Mouse (Mus musculus): ENCODE measurements around the gene Rpl37a. TPM values are rescaled to one million over a fixed set of nuclear protein-coding genes. Genes with fewer than 3 reads are reported as not detected.

The Rpl37a gene
- polyA plus RNA-seq, 1 experiment from 2014 or later = 1,554 TPM

GRCm38 (mm10) chr1:72715593-72716361 is 4.7 kb downstream of the Rpl37a start:
- Histone ChIP-seq H3K4me3 (ENCODE audit: low read depth, low read length) (no peak overlapping the region), H3K36me3 (ENCODE audit: control insufficient read depth, insufficient read depth, low read length) (peaks cover 42% of the 10 kb centered on the region), H3K27ac (ENCODE audit: low read depth, low read length) (no peak overlapping the region), H3K9me3 (replicated peaks; ENCODE audit: control insufficient read depth, low read length) (no peaks in the 10 kb centered on the region), H3K4me2 (ENCODE audit: low read length) (no peak overlapping the region), H3K4me1 (ENCODE audit: control insufficient read depth, insufficient read depth, low read length) (peaks cover 11% of the 10 kb centered on the region), H3K9ac (ENCODE audit: low read length) (no peak overlapping the region), H3K27me3 (replicated peaks; ENCODE audit: control insufficient read depth, insufficient read depth, low read length) (no peaks in the 10 kb centered on the region)
- no peak for DNase-seq (ENCODE audit: low spot score)
- 79% methylated on average over 3 of the region's 3 CpGs for WGBS
- ATAC-seq = no peak

DNA sequence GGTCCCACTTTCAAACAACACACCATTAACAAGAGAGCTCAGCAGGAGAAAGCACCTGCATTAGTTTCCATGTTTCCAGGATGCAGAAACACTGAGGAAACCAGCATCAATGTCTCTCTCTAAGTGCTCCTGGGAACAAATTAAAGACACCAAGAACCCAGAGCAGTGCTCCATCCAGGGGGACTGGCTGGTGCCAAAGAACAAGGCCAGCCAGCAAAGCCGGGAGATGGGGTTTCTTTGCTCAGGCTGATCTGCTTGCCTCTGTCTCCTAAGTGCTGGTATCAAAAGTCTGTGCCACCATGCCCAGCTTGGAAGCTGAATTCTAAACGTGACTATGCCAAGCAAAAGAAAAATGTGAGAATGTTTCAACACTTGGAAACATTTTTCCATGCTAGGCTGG is 5.3 kb downstream of the Rpl37a start:
- WGBS = 54% methylated on average over 2 of the region's 2 CpGs
- no peak for ATAC-seq
- DNase-seq (ENCODE audit: low spot score) = no peak
- no peak overlapping the region for H3K9ac ChIP-seq (ENCODE audit: low read length)
- no peak overlapping the region for H3K4me3 ChIP-seq (ENCODE audit: low read depth, low read length)
- no peaks in the 10 kb centered on the region for H3K27me3 ChIP-seq (replicated peaks; ENCODE audit: control insufficient read depth, insufficient read depth, low read length)
- peaks cover 42% of the 10 kb centered on the region for H3K36me3 ChIP-seq (ENCODE audit: control insufficient read depth, insufficient read depth, low read length)
- H3K4me2 ChIP-seq (ENCODE audit: low read length) = no peak overlapping the region
- H3K9me3 ChIP-seq (replicated peaks; ENCODE audit: control insufficient read depth, low read length) = no peaks in the 10 kb centered on the region
- H3K4me1 ChIP-seq (ENCODE audit: control insufficient read depth, insufficient read depth, low read length) = peaks cover 11% of the 10 kb centered on the region
- no peak overlapping the region for H3K27ac ChIP-seq (ENCODE audit: low read depth, low read length)

GRCm38 (mm10) chr1:72716926-72717325 is 5.8 kb downstream of the Rpl37a start:
- H3K9me3 ChIP-seq (replicated peaks; ENCODE audit: control insufficient read depth, low read length) = no peaks in the 10 kb centered on the region
- no peak overlapping the region for H3K4me3 ChIP-seq (ENCODE audit: low read depth, low read length)
- no peaks in the 10 kb centered on the region for H3K27me3 ChIP-seq (replicated peaks; ENCODE audit: control insufficient read depth, insufficient read depth, low read length)
- no peak overlapping the region for H3K4me2 ChIP-seq (ENCODE audit: low read length)
- ATAC-seq (peak; percentile 47), DNase-seq (ENCODE audit: low spot score) (peak; percentile 83)
- 10% methylated on average over 5 of the region's 5 CpGs for WGBS
- no peak overlapping the region for H3K9ac ChIP-seq (ENCODE audit: low read length)
- no peak overlapping the region for H3K27ac ChIP-seq (ENCODE audit: low read depth, low read length)
- peaks cover 10% of the 10 kb centered on the region for H3K4me1 ChIP-seq (ENCODE audit: control insufficient read depth, insufficient read depth, low read length)
- peaks cover 42% of the 10 kb centered on the region for H3K36me3 ChIP-seq (ENCODE audit: control insufficient read depth, insufficient read depth, low read length)

DNA sequence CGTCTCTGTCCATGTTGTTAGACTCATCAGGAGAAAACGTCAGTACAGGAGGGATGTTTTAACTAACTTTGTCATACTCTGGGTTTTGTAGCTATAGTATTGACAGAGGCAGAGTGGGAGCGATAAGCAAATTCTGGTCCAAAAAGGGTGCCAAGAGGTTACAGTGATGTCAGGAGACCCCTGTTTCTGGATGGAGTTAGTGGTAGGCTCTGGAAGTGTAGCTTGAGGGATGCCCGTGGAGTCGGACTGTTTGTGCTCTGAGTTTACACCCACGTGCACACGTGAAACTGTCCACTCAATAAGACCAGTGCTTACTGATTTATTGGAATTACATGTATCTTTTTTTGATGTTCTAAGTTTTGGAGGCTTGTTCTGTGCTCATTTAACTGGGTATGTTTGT is 6.5 kb downstream of the Rpl37a start:
- Histone ChIP-seq H3K9ac (ENCODE audit: low read length) (no peak overlapping the region), H3K4me1 (ENCODE audit: control insufficient read depth, insufficient read depth, low read length) (peaks cover 6% of the 10 kb centered on the region), H3K4me2 (ENCODE audit: low read length) (no peak overlapping the region), H3K9me3 (replicated peaks; ENCODE audit: control insufficient read depth, low read length) (no peaks in the 10 kb centered on the region), H3K4me3 (ENCODE audit: low read depth, low read length) (no peak overlapping the region), H3K36me3 (ENCODE audit: control insufficient read depth, insufficient read depth, low read length) (peaks cover 42% of the 10 kb centered on the region), H3K27ac (ENCODE audit: low read depth, low read length) (no peak overlapping the region), H3K27me3 (replicated peaks; ENCODE audit: control insufficient read depth, insufficient read depth, low read length) (no peaks in the 10 kb centered on the region)
- DNase-seq (ENCODE audit: low spot score) = no peak
- 93% methylated on average over 7 of the region's 7 CpGs for WGBS
- ATAC-seq = no peak

DNA sequence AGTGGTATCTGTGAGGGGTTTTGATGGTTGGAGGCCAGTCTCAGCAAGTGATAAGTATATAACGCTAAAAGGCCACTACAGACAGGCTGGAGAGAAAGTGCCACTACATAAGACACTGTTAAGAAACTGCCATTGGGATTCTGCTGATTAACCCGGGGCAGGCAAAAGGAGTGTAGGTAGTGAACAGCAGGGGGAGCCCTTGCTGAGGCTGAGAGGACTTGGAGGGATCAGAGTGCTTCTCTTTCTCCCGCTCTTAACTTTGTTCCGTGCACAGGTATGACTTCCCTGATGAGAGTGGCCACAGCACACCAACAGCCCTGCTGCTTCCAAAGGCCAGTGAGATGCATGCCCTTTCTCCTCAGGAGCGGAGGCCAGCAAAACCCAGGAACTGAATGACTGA is 7.8 kb downstream of the Rpl37a start:
- no peak overlapping the region for H3K4me2 ChIP-seq (ENCODE audit: low read length)
- peak; percentile 81 for DNase-seq (ENCODE audit: low spot score)
- H3K4me1 ChIP-seq (ENCODE audit: control insufficient read depth, insufficient read depth, low read length) = no peaks in the 10 kb centered on the region
- peaks cover 29% of the 10 kb centered on the region for H3K36me3 ChIP-seq (ENCODE audit: control insufficient read depth, insufficient read depth, low read length)
- H3K27ac ChIP-seq (ENCODE audit: low read depth, low read length) = no peak overlapping the region
- H3K9me3 ChIP-seq (replicated peaks; ENCODE audit: control insufficient read depth, low read length) = no peaks in the 10 kb centered on the region
- H3K9ac ChIP-seq (ENCODE audit: low read length) = no peak overlapping the region
- ATAC-seq = peak; percentile 64
- no peaks in the 10 kb centered on the region for H3K27me3 ChIP-seq (replicated peaks; ENCODE audit: control insufficient read depth, insufficient read depth, low read length)
- H3K4me3 ChIP-seq (ENCODE audit: low read depth, low read length) = no peak overlapping the region
- 19% methylated on average over 5 of the region's 5 CpGs for WGBS

GRCm38 (mm10) chr1:72720115-72720725 is 9.1 kb downstream of the Rpl37a start:
- ATAC-seq (no peak), DNase-seq (ENCODE audit: low spot score) (no peak)
- Histone ChIP-seq H3K27me3 (replicated peaks; ENCODE audit: control insufficient read depth, insufficient read depth, low read length) (no peaks in the 10 kb centered on the region), H3K4me3 (ENCODE audit: low read depth, low read length) (no peak overlapping the region), H3K9me3 (replicated peaks; ENCODE audit: control insufficient read depth, low read length) (no peaks in the 10 kb centered on the region), H3K27ac (ENCODE audit: low read depth, low read length) (no peak overlapping the region), H3K9ac (ENCODE audit: low read length) (no peak overlapping the region), H3K36me3 (ENCODE audit: control insufficient read depth, insufficient read depth, low read length) (peaks cover 15% of the 10 kb centered on the region; the same call in 1 of the 2 replicates), H3K4me1 (ENCODE audit: control insufficient read depth, insufficient read depth, low read length) (no peaks in the 10 kb centered on the region), H3K4me2 (ENCODE audit: low read length) (no peak overlapping the region)
- WGBS = 32% methylated on average over 6 of the region's 6 CpGs

DNA sequence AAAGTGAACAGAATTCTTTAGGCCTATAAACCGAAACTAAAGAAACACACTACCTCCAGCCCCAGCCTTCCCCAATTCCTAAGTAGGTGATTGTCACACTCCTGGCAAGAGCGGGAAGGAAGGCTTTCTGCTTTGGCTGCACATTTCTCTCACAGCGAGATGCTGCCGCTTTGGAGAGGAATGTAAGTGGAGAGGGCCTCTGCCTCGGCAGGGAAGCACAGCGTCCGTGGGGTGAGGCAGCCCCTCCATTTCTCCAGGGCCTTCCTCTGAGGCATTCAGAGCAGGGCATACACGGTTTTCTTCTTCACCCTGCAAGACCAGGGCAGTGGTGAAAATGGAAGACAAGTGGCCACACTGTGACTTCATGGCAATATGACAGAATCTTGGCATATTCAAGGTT is 11.6 kb downstream of the Rpl37a start:
- no peak overlapping the region for H3K4me3 ChIP-seq (ENCODE audit: low read depth, low read length)
- no peak overlapping the region for H3K4me2 ChIP-seq (ENCODE audit: low read length)
- no peak overlapping the region for H3K27ac ChIP-seq (ENCODE audit: low read depth, low read length)
- no peak overlapping the region for H3K9ac ChIP-seq (ENCODE audit: low read length)
- H3K9me3 ChIP-seq (replicated peaks; ENCODE audit: control insufficient read depth, low read length) = no peaks in the 10 kb centered on the region
- no peaks in the 10 kb centered on the region for H3K27me3 ChIP-seq (replicated peaks; ENCODE audit: control insufficient read depth, insufficient read depth, low read length)
- 35% methylated on average over 8 of the region's 8 CpGs for WGBS
- DNase-seq (ENCODE audit: low spot score) (no peak), ATAC-seq (no peak)
- peaks cover 6% of the 10 kb centered on the region; the same call in 1 of the 2 replicates for H3K36me3 ChIP-seq (ENCODE audit: control insufficient read depth, insufficient read depth, low read length)
- H3K4me1 ChIP-seq (ENCODE audit: control insufficient read depth, insufficient read depth, low read length) = no peaks in the 10 kb centered on the region

GRCm38 (mm10) chr1:72724354-72724753 is 13.3 kb downstream of the Rpl37a start:
- ATAC-seq (no peak), DNase-seq (ENCODE audit: low spot score) (no peak)
- H3K36me3 ChIP-seq (ENCODE audit: control insufficient read depth, insufficient read depth, low read length) = peaks cover 3% of the 10 kb centered on the region; the same call in 1 of the 2 replicates
- no peak overlapping the region for H3K4me3 ChIP-seq (ENCODE audit: low read depth, low read length)
- no peak overlapping the region for H3K27ac ChIP-seq (ENCODE audit: low read depth, low read length)
- H3K4me1 ChIP-seq (ENCODE audit: control insufficient read depth, insufficient read depth, low read length) = no peaks in the 10 kb centered on the region
- H3K9me3 ChIP-seq (replicated peaks; ENCODE audit: control insufficient read depth, low read length) = no peaks in the 10 kb centered on the region
- WGBS = 83% methylated on average over 2 of the region's 2 CpGs
- no peak overlapping the region for H3K9ac ChIP-seq (ENCODE audit: low read length)
- H3K4me2 ChIP-seq (ENCODE audit: low read length) = no peak overlapping the region
- no peaks in the 10 kb centered on the region for H3K27me3 ChIP-seq (replicated peaks; ENCODE audit: control insufficient read depth, insufficient read depth, low read length)

GRCm38 (mm10) chr1:72725941-72726340 is 14.9 kb downstream of the Rpl37a start:
- no peak overlapping the region for H3K9ac ChIP-seq (ENCODE audit: low read length)
- ATAC-seq (no peak), DNase-seq (ENCODE audit: low spot score) (no peak)
- no peaks in the 10 kb centered on the region for H3K36me3 ChIP-seq (ENCODE audit: control insufficient read depth, insufficient read depth, low read length)
- WGBS = 94% methylated on average over 13 of the region's 13 CpGs
- H3K27me3 ChIP-seq (replicated peaks; ENCODE audit: control insufficient read depth, insufficient read depth, low read length) = no peaks in the 10 kb centered on the region
- no peak overlapping the region for H3K4me2 ChIP-seq (ENCODE audit: low read length)
- H3K4me1 ChIP-seq (ENCODE audit: control insufficient read depth, insufficient read depth, low read length) = no peaks in the 10 kb centered on the region
- H3K4me3 ChIP-seq (ENCODE audit: low read depth, low read length) = no peak overlapping the region
- no peak overlapping the region for H3K27ac ChIP-seq (ENCODE audit: low read depth, low read length)
- no peaks in the 10 kb centered on the region for H3K9me3 ChIP-seq (replicated peaks; ENCODE audit: control insufficient read depth, low read length)
